Mouse (Mus musculus): ENCODE results near the gene Dnajc5g. TPM values are rescaled to one million over a fixed set of nuclear protein-coding genes. Genes with fewer than 3 reads are reported as not detected.

Dnajc5g gene
- polyA plus RNA-seq (2015; fragmentation: Nextera tagmentation; extraction: Ambion mirVana), result not detected in 2 replicates

GRCm38 (mm10) chr5:31105814-31106335 is at the start of gene Dnajc5g:
TSS of gene Dnajc5g (plus strand) at chr5:31106285.
- no peaks in the 10 kb centered on the region for H3K36me3 ChIP-seq
- H3K27ac ChIP-seq (replicated peaks), result no peak within 1 kb of the TSS
- H3K9me3 ChIP-seq (replicated peaks), result no peaks in the 10 kb centered on the region
- H3K27me3 ChIP-seq, result 0 out of 2 replicates have a peak, but pooled peaks cover 3% of the 10 kb centered on the region
- no peaks in the 10 kb centered on the region for H3K4me1 ChIP-seq
- H3K4me2 ChIP-seq (replicated peaks), result no peak within 1 kb of the TSS
- WGBS, result 77% methylated on average over 9 of the region's 9 CpGs
- no peak for ATAC-seq (ENCODE audit: insufficient number of reproducible peaks, low FRiP score, low TSS enrichment, low read depth)
- H3K9ac ChIP-seq, result no peak within 1 kb of the TSS
- no peak within 1 kb of the TSS for H3K4me3 ChIP-seq (replicated peaks)

GRCm38 (mm10) chr5:31069810-31070209 is 36.3 kb upstream of the Dnajc5g start:
- H3K9me3 ChIP-seq (replicated peaks), result no peaks in the 10 kb centered on the region
- H3K4me3 ChIP-seq (replicated peaks), result no peak overlapping the region
- no peaks in the 10 kb centered on the region for H3K4me1 ChIP-seq
- no peak for ATAC-seq (ENCODE audit: insufficient number of reproducible peaks, low FRiP score, low TSS enrichment, low read depth)
- H3K9ac ChIP-seq, result no peak overlapping the region
- no peaks in the 10 kb centered on the region for H3K27me3 ChIP-seq
- no peak overlapping the region for H3K27ac ChIP-seq (replicated peaks)
- WGBS, result 94% methylated on average over 3 of the region's 3 CpGs
- peaks cover 90% of the 10 kb centered on the region for H3K36me3 ChIP-seq
- no peak overlapping the region for H3K4me2 ChIP-seq (replicated peaks)

- no peak for ATAC-seq (ENCODE audit: insufficient number of reproducible peaks, low FRiP score, low TSS enrichment, low read depth)
- Histone ChIP-seq H3K9me3 (replicated peaks) (no peaks in the 10 kb centered on the region), H3K4me3 (replicated peaks) (no peak overlapping the region), H3K27ac (replicated peaks) (no peak overlapping the region), H3K36me3 (peaks cover 95% of the 10 kb centered on the region), H3K4me2 (replicated peaks) (no peak overlapping the region), H3K9ac (no peak overlapping the region), H3K27me3 (no peaks in the 10 kb centered on the region), H3K4me1 (no peaks in the 10 kb centered on the region)
- WGBS, result 87% methylated on average over 2 of the region's 2 CpGs
Observed at GRCm38 (mm10) chr5:31071059-31071458, 35.0 kb upstream of the Dnajc5g start.

- no peak for ATAC-seq (ENCODE audit: insufficient number of reproducible peaks, low FRiP score, low TSS enrichment, low read depth)
- Histone ChIP-seq H3K36me3 (peaks cover 97% of the 10 kb centered on the region), H3K27ac (replicated peaks) (no peak overlapping the region), H3K4me1 (no peaks in the 10 kb centered on the region), H3K4me2 (replicated peaks) (no peak overlapping the region), H3K9ac (no peak overlapping the region), H3K4me3 (replicated peaks) (no peak overlapping the region), H3K9me3 (replicated peaks) (no peaks in the 10 kb centered on the region), H3K27me3 (no peaks in the 10 kb centered on the region)
- 92% methylated on average over 11 of the region's 11 CpGs for WGBS
Observed at GRCm38 (mm10) chr5:31071821-31072220, 34.3 kb upstream of the Dnajc5g start.

GRCm38 (mm10) chr5:31073176-31073575 is 32.9 kb upstream of the Dnajc5g start:
- H3K9me3 ChIP-seq (replicated peaks), result no peaks in the 10 kb centered on the region
- ATAC-seq (ENCODE audit: insufficient number of reproducible peaks, low FRiP score, low TSS enrichment, low read depth), result no peak
- H3K36me3 ChIP-seq, result peaks cover 97% of the 10 kb centered on the region
- WGBS, result 92% methylated on average over 12 of the region's 12 CpGs
- H3K4me1 ChIP-seq, result no peaks in the 10 kb centered on the region
- no peaks in the 10 kb centered on the region for H3K27me3 ChIP-seq
- H3K4me2 ChIP-seq (replicated peaks), result no peak overlapping the region
- H3K27ac ChIP-seq (replicated peaks), result no peak overlapping the region
- no peak overlapping the region for H3K9ac ChIP-seq
- H3K4me3 ChIP-seq (replicated peaks), result no peak overlapping the region

- no peaks in the 10 kb centered on the region for H3K27me3 ChIP-seq
- no peaks in the 10 kb centered on the region for H3K9me3 ChIP-seq (replicated peaks)
- peaks cover 77% of the 10 kb centered on the region for H3K36me3 ChIP-seq
- H3K9ac ChIP-seq, result no peak overlapping the region
- no peak overlapping the region for H3K27ac ChIP-seq (replicated peaks)
- ATAC-seq (ENCODE audit: insufficient number of reproducible peaks, low FRiP score, low TSS enrichment, low read depth), result no peak
- 80% methylated on average over 13 of the region's 13 CpGs for WGBS
- H3K4me1 ChIP-seq, result peaks cover 7% of the 10 kb centered on the region; the same call in 1 of the 2 replicates
- no peak overlapping the region for H3K4me2 ChIP-seq (replicated peaks)
- H3K4me3 ChIP-seq (replicated peaks), result no peak overlapping the region
Observed at GRCm38 (mm10) chr5:31076346-31076745, 29.7 kb upstream of the Dnajc5g start.

GRCm38 (mm10) chr5:31080059-31080794 is 25.9 kb upstream of the Dnajc5g start:
- 53% methylated on average over 13 of the region's 13 CpGs for WGBS

GRCm38 (mm10) chr5:31080795-31081164 is 25.3 kb upstream of the Dnajc5g start:
- Histone ChIP-seq H3K4me3 (replicated peaks) (no peak overlapping the region), H3K27me3 (peaks cover 15% of the 10 kb centered on the region), H3K36me3 (peaks cover 34% of the 10 kb centered on the region), H3K27ac (replicated peaks) (no peak overlapping the region), H3K4me1 (peaks cover 7% of the 10 kb centered on the region; the same call in 1 of the 2 replicates), H3K9ac (no peak overlapping the region), H3K4me2 (replicated peaks) (no peak overlapping the region), H3K9me3 (replicated peaks) (no peaks in the 10 kb centered on the region)
- 59% methylated on average over 3 of the region's 3 CpGs for WGBS
- no peak for ATAC-seq (ENCODE audit: insufficient number of reproducible peaks, low FRiP score, low TSS enrichment, low read depth)

More at GRCm38 (mm10) chr5:31080059-31080794, 25.9 kb upstream of the Dnajc5g start:
- Histone ChIP-seq H3K27me3 (peaks cover 14% of the 10 kb centered on the region), H3K9ac (no peak overlapping the region), H3K36me3 (peaks cover 40% of the 10 kb centered on the region), H3K4me3 (replicated peaks) (no peak overlapping the region), H3K4me2 (replicated peaks) (no peak overlapping the region), H3K4me1 (peaks cover 7% of the 10 kb centered on the region; the same call in 1 of the 2 replicates), H3K9me3 (replicated peaks) (no peaks in the 10 kb centered on the region), H3K27ac (replicated peaks) (no peak overlapping the region)
- ATAC-seq (ENCODE audit: insufficient number of reproducible peaks, low FRiP score, low TSS enrichment, low read depth), result no peak

- ATAC-seq (ENCODE audit: insufficient number of reproducible peaks, low FRiP score, low TSS enrichment, low read depth), result no peak
- 78% methylated on average over 3 of the region's 3 CpGs for WGBS
Observed at GRCm38 (mm10) chr5:31081386-31081785, 24.7 kb upstream of the Dnajc5g start.

GRCm38 (mm10) chr5:31082355-31082754 is 23.7 kb upstream of the Dnajc5g start:
- Histone ChIP-seq H3K9me3 (replicated peaks) (no peaks in the 10 kb centered on the region), H3K9ac (no peak overlapping the region), H3K4me3 (replicated peaks) (no peak overlapping the region), H3K27me3 (peaks cover 26% of the 10 kb centered on the region), H3K4me2 (replicated peaks) (no peak overlapping the region), H3K4me1 (peaks cover 7% of the 10 kb centered on the region; the same call in 1 of the 2 replicates), H3K27ac (replicated peaks) (no peak overlapping the region), H3K36me3 (peaks cover 18% of the 10 kb centered on the region)
- ATAC-seq (ENCODE audit: insufficient number of reproducible peaks, low FRiP score, low TSS enrichment, low read depth), result no peak
- WGBS, result 10% methylated on average over 5 of the region's 5 CpGs

More at GRCm38 (mm10) chr5:31081386-31081785, 24.7 kb upstream of the Dnajc5g start:
- Histone ChIP-seq H3K4me3 (replicated peaks) (no peak overlapping the region), H3K36me3 (peaks cover 28% of the 10 kb centered on the region), H3K9me3 (replicated peaks) (no peaks in the 10 kb centered on the region), H3K27ac (replicated peaks) (no peak overlapping the region), H3K27me3 (peaks cover 21% of the 10 kb centered on the region), H3K9ac (no peak overlapping the region), H3K4me2 (replicated peaks) (no peak overlapping the region), H3K4me1 (peaks cover 7% of the 10 kb centered on the region; the same call in 1 of the 2 replicates)

GRCm38 (mm10) chr5:31082935-31083625 is 23.0 kb upstream of the Dnajc5g start:
- peaks cover 11% of the 10 kb centered on the region for H3K36me3 ChIP-seq
- H3K4me3 ChIP-seq (replicated peaks), result no peak overlapping the region
- no peak overlapping the region for H3K4me2 ChIP-seq (replicated peaks)
- H3K27ac ChIP-seq (replicated peaks), result no peak overlapping the region
- no peak overlapping the region for H3K9ac ChIP-seq
- peaks cover 30% of the 10 kb centered on the region for H3K27me3 ChIP-seq
- ATAC-seq (ENCODE audit: insufficient number of reproducible peaks, low FRiP score, low TSS enrichment, low read depth), result no peak
- peaks cover 7% of the 10 kb centered on the region; the same call in 1 of the 2 replicates for H3K4me1 ChIP-seq
- H3K9me3 ChIP-seq (replicated peaks), result no peaks in the 10 kb centered on the region
- 40% methylated on average over 12 of the region's 12 CpGs for WGBS
